ENCODE assay signal across 11 mouse cellular contexts in genomic region chr3:149329615-149330014, GRCm38 (mm10).
"Had no signal": no experiment of that assay in that cellular context is flagged by ENCODE, and none has a peak within 500 bp of the region (broad histone marks: within the 10 kb centered on the region; RNA-seq: fewer than 3 reads in every experiment).

No protein-coding gene starts in this region.

- H3K36me3 ChIP-seq: limb, embryonic 13.5 days; midbrain, embryonic 12.5 days had no signal

- H3K9me3 ChIP-seq: limb, embryonic 13.5 days; midbrain, embryonic 12.5 days had no signal

- H3K4me2 ChIP-seq: limb, embryonic 13.5 days; midbrain, embryonic 12.5 days had no signal

- DNase-seq: kidney, postnatal 10 days; kidney, postnatal 4 days; left cerebral cortex, postnatal 4 days; lung, adult 18-20 months; right cerebral cortex, postnatal 25 days; thymus, adult 2 months; thymus, postnatal 4 days had no signal

- H3K4me3 ChIP-seq: layer of hippocampus, adult 2 months; limb, embryonic 13.5 days; midbrain, embryonic 12.5 days had no signal

- H3K27ac ChIP-seq: layer of hippocampus, adult 2 months; limb, embryonic 13.5 days; liver, embryonic 14.5 days; midbrain, embryonic 12.5 days had no signal

- H3K9ac ChIP-seq: limb, embryonic 13.5 days; liver, embryonic 14.5 days; midbrain, embryonic 12.5 days had no signal
